In the genomic region with DNA sequence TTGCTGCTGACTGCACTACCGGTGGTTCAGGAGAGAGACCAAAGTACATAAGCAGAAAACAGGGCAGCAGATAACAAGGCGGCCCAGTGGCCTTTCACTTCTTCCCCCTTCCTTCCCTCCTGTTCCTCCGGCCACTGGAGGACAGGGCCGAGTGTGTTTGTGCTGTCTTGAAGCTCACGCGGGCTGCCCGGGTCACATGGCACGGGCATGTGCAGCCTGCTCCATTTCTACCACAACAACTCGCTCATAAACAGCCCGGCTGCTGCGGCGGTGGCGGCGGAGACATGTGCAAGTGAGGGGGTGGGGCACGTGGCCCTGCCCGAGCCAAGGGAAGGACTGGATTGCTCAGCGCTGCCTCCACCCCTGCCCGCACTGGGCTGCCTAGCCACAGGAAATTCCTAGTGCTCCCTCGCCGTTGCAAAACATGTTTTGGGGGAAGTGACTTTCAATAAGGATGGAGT, we compare ENCODE assay signal across 8 mouse cellular contexts. TPM values are rescaled to one million over a fixed set of nuclear protein-coding genes. Genes with fewer than 3 reads are reported as not detected.
DNase-seq lines count a peak whose midpoint lies in the region; ATAC-seq and TF ChIP-seq lines count a peak whose summit lies in the region.

No protein-coding gene starts in this region.

- no peaks in the 10 kb centered on the region for H3K36me3 ChIP-seq in neural tube, embryonic 11.5 days (ENCODE audit: control insufficient read depth, insufficient read depth, low read length)
- H3K36me3 ChIP-seq in embryonic facial prominence, embryonic 14.5 days (ENCODE audit: control insufficient read depth, insufficient read depth, low read length): no peaks in the 10 kb centered on the region
- peaks cover 9% of the 10 kb centered on the region for H3K36me3 ChIP-seq in heart, adult 2 months (ENCODE audit: control insufficient read depth, insufficient read depth, low read length)
- no peaks in the 10 kb centered on the region for H3K36me3 ChIP-seq in kidney, adult 2 months (ENCODE audit: control insufficient read depth, insufficient read depth, low read length)
- no peaks in the 10 kb centered on the region for H3K36me3 ChIP-seq in limb, embryonic 11.5 days (ENCODE audit: control insufficient read depth, insufficient read depth, low read length)
- no peaks in the 10 kb centered on the region for H3K36me3 ChIP-seq in midbrain, embryonic 12.5 days

- H3K27ac ChIP-seq in neural tube, embryonic 11.5 days (ENCODE audit: low read depth, low read length): peak overlapping the region; percentile 80
- peak overlapping the region; percentile 87 for H3K27ac ChIP-seq in embryonic facial prominence, embryonic 14.5 days (replicated peaks; ENCODE audit: low read depth, low read length)
- H3K27ac ChIP-seq in heart, adult 2 months: peak overlapping the region; percentile 99
- H3K27ac ChIP-seq in kidney, adult 2 months (ENCODE audit: insufficient read depth, low read depth, low read length): peak overlapping the region; percentile 93
- peak overlapping the region; percentile 85 for H3K27ac ChIP-seq in limb, embryonic 11.5 days (replicated peaks; ENCODE audit: low read depth, low read length)
- H3K27ac ChIP-seq in midbrain, embryonic 12.5 days (replicated peaks): peak overlapping the region; percentile 74

- H3K79me2 ChIP-seq in heart, adult 2 months (replicated peaks; ENCODE audit: control insufficient read depth, insufficient read depth, low read length): no peaks in the 10 kb centered on the region

- H3K9ac ChIP-seq in neural tube, embryonic 11.5 days (ENCODE audit: low read length): peak overlapping the region; percentile 44
- H3K9ac ChIP-seq in embryonic facial prominence, embryonic 14.5 days (ENCODE audit: low read depth, low read length): peak overlapping the region; percentile 47
- peak overlapping the region; percentile 64 for H3K9ac ChIP-seq in heart, adult 2 months (ENCODE audit: low read depth, low read length)
- H3K9ac ChIP-seq in limb, embryonic 11.5 days (ENCODE audit: low read length): peak overlapping the region; percentile 49
- peak overlapping the region; percentile 51; the same call in 1 of the 2 replicates for H3K9ac ChIP-seq in midbrain, embryonic 12.5 days (replicated peaks)

- no peak; the same call in 1 of the 2 replicates for ATAC-seq in neural tube, embryonic 11.5 days (ENCODE audit: insufficient read depth, low FRiP score, low TSS enrichment)
- ATAC-seq in embryonic facial prominence, embryonic 14.5 days (ENCODE audit: low read depth): peak; percentile 69
- no peak; the same call in 1 of the 2 replicates for ATAC-seq in limb, embryonic 11.5 days (ENCODE audit: insufficient number of reproducible peaks, low FRiP score, low TSS enrichment, low read depth)
- ATAC-seq in midbrain, embryonic 12.5 days (ENCODE audit: low FRiP score, low read depth): peak; percentile 59

- H3K27me3 ChIP-seq in neural tube, embryonic 11.5 days (ENCODE audit: control insufficient read depth, insufficient read depth, low read length): no peaks in the 10 kb centered on the region
- no peaks in the 10 kb centered on the region for H3K27me3 ChIP-seq in embryonic facial prominence, embryonic 14.5 days (replicated peaks; ENCODE audit: control insufficient read depth, insufficient read depth, low read length)
- H3K27me3 ChIP-seq in heart, adult 2 months (ENCODE audit: control insufficient read depth, insufficient read depth, low read length): no peaks in the 10 kb centered on the region
- no peaks in the 10 kb centered on the region for H3K27me3 ChIP-seq in kidney, adult 2 months (replicated peaks; ENCODE audit: control insufficient read depth, insufficient read depth, low read length)
- no peaks in the 10 kb centered on the region for H3K27me3 ChIP-seq in limb, embryonic 11.5 days (ENCODE audit: control insufficient read depth, insufficient read depth, low read length)
- H3K27me3 ChIP-seq in midbrain, embryonic 12.5 days: peaks cover 3% of the 10 kb centered on the region

- TF ChIP-seq EP300 in heart, adult 2 months (IDR thresholded peaks at IDR 0.05; ENCODE audit: insufficient read depth, low read depth, low read length): peak; percentile 99

- H3K4me2 ChIP-seq in neural tube, embryonic 11.5 days (ENCODE audit: low read depth): peak overlapping the region; percentile 41
- peak overlapping the region; percentile 48 for H3K4me2 ChIP-seq in embryonic facial prominence, embryonic 14.5 days (ENCODE audit: low read depth, low read length)
- peak overlapping the region; percentile 34 for H3K4me2 ChIP-seq in limb, embryonic 11.5 days (ENCODE audit: low read depth, severe bottlenecking)
- peak overlapping the region; percentile 45 for H3K4me2 ChIP-seq in midbrain, embryonic 12.5 days (replicated peaks)

- H3K4me1 ChIP-seq in neural tube, embryonic 11.5 days (ENCODE audit: control insufficient read depth, insufficient read depth, low read length): peaks cover 26% of the 10 kb centered on the region
- H3K4me1 ChIP-seq in embryonic facial prominence, embryonic 14.5 days (ENCODE audit: control insufficient read depth, insufficient read depth, low read length): peaks cover 51% of the 10 kb centered on the region
- peaks cover 38% of the 10 kb centered on the region for H3K4me1 ChIP-seq in heart, adult 2 months (ENCODE audit: control insufficient read depth, insufficient read depth, low read length)
- H3K4me1 ChIP-seq in kidney, adult 2 months (ENCODE audit: control insufficient read depth, insufficient read depth, low read length): peaks cover 34% of the 10 kb centered on the region
- H3K4me1 ChIP-seq in limb, embryonic 11.5 days (ENCODE audit: control insufficient read depth, insufficient read depth, low read length): peaks cover 58% of the 10 kb centered on the region
- peaks cover 50% of the 10 kb centered on the region for H3K4me1 ChIP-seq in midbrain, embryonic 12.5 days

- intact Hi-C loops in heart, adult 2 months (cut with DNase I): loop anchor here (1.0 kb wide), 1 partner anchor 8 kb away; the partner anchor contains the start of gene Nr1d1

- under 1% methylated on average over 20 of the region's 20 CpGs for WGBS in neural tube, embryonic 11.5 days
- WGBS in embryonic facial prominence, embryonic 14.5 days: 2% methylated on average over 19 of the region's 20 CpGs
- 0% methylated on average over 20 of the region's 20 CpGs for WGBS in heart, adult 2 months
- WGBS in kidney, adult 2 months: under 1% methylated on average over 20 of the region's 20 CpGs
- under 1% methylated on average over 20 of the region's 20 CpGs for WGBS in limb, embryonic 11.5 days
- under 1% methylated on average over 20 of the region's 20 CpGs for WGBS in midbrain, embryonic 12.5 days

- peak; percentile 62 for TF ChIP-seq CTCF in heart, adult 2 months (IDR thresholded peaks at IDR 0.05)
- no peak for TF ChIP-seq CTCF in kidney, adult 2 months (conservative IDR thresholded peaks at IDR 0.05; ENCODE audit: insufficient read depth, insufficient read length, low read depth, low read length)

- DNase-seq in neural tube, embryonic 11.5 days (ENCODE audit: low spot score): peak; percentile 78
- DNase-seq in neural tube, embryonic 10.5 days (ENCODE audit: extremely low spot score, low spot score): no peak
- peak; percentile 95 for DNase-seq in embryonic facial prominence, embryonic 14.5 days (ENCODE audit: low spot score)
- peak; percentile 97 to 99 for DNase-seq in heart, adult 2 months
- DNase-seq in kidney, adult 2 months: peak; percentile 99
- DNase-seq in limb, embryonic 11.5 days (ENCODE audit: low spot score): peak; percentile 90
- DNase-seq in spleen, postnatal 14 days (ENCODE audit: low spot score in 2 of 2): peak; percentile 44 to 62

- H3K4me3 ChIP-seq in neural tube, embryonic 11.5 days (ENCODE audit: low read depth, low read length): peak overlapping the region; percentile 11; the same call in 1 of the 2 replicates
- no peak overlapping the region for H3K4me3 ChIP-seq in embryonic facial prominence, embryonic 14.5 days (ENCODE audit: low read depth, low read length)
- H3K4me3 ChIP-seq in heart, adult 2 months: peak overlapping the region; percentile 30
- H3K4me3 ChIP-seq in kidney, adult 2 months (ENCODE audit: insufficient read depth, low read depth, low read length): peak overlapping the region; percentile 7; the same call in 1 of the 2 replicates
- H3K4me3 ChIP-seq in limb, embryonic 11.5 days (ENCODE audit: low read depth, low read length): peak overlapping the region; percentile 7
- peak overlapping the region; percentile 17 for H3K4me3 ChIP-seq in midbrain, embryonic 12.5 days

- H3K9me3 ChIP-seq in neural tube, embryonic 11.5 days (ENCODE audit: control insufficient read depth, low read length): no peaks in the 10 kb centered on the region
- no peaks in the 10 kb centered on the region for H3K9me3 ChIP-seq in embryonic facial prominence, embryonic 14.5 days (ENCODE audit: control insufficient read depth, low read length)
- no peaks in the 10 kb centered on the region for H3K9me3 ChIP-seq in limb, embryonic 11.5 days (ENCODE audit: control insufficient read depth, low read length)
- no peaks in the 10 kb centered on the region for H3K9me3 ChIP-seq in midbrain, embryonic 12.5 days

- TF ChIP-seq POLR2A in heart, adult 2 months (IDR thresholded peaks at IDR 0.05; ENCODE audit: insufficient read depth, low read depth, low read length): peak; percentile 93
- TF ChIP-seq POLR2A in kidney, adult 2 months (IDR thresholded peaks at IDR 0.05; ENCODE audit: low read depth, low read length): peak; percentile 68

RNA-seq across cellular contexts. Expression of gene Nr1d1, which starts 8.1 kb away (rescaled TPM):
- 1.5 and 1.9 TPM in 2 replicates for polyA plus RNA-seq in neural tube, embryonic 11.5 days (2014; fragmentation: Nextera tagmentation; extraction: Ambion mirVana)
- polyA plus RNA-seq in embryonic facial prominence, embryonic 14.5 days (2014; fragmentation: Nextera tagmentation; extraction: Ambion mirVana): 1.1 and 1.9 TPM in 2 replicates
- total RNA-seq in heart, adult 2 months (2021): 100 to 1,000 TPM in 1 of 2 experiments, 10 to 100 TPM in 1; 35.5 to 111 TPM
- polyA plus RNA-seq in heart, adult 2 months (2012; rRNA removed): 190 and 208 TPM in 2 replicates
- 140 and 155 TPM in 2 replicates for polyA plus RNA-seq in kidney, adult 2 months (2012; rRNA removed)
- 1.0 and 1.1 TPM in 2 replicates for polyA plus RNA-seq in limb, embryonic 11.5 days (2014; fragmentation: Nextera tagmentation; extraction: Ambion mirVana)
- polyA plus RNA-seq in midbrain, embryonic 12.5 days (2016; fragmentation: Nextera tagmentation; extraction: Ambion mirVana): 1.2 and 1.5 TPM in 2 replicates

RNA-seq across cellular contexts. Expression of gene Msl1, which starts 12.1 kb away (rescaled TPM):
- 24.1 and 24.2 TPM in 2 replicates for polyA plus RNA-seq in neural tube, embryonic 11.5 days (2014; fragmentation: Nextera tagmentation; extraction: Ambion mirVana)
- 18.1 and 18.5 TPM in 2 replicates for polyA plus RNA-seq in embryonic facial prominence, embryonic 14.5 days (2014; fragmentation: Nextera tagmentation; extraction: Ambion mirVana)
- total RNA-seq in heart, adult 2 months (2021): 10 to 100 TPM; 68.9 to 75.3 TPM
- 21.9 and 44.4 TPM in 2 replicates for polyA plus RNA-seq in heart, adult 2 months (2012; rRNA removed)
- 23.5 and 24.5 TPM in 2 replicates for polyA plus RNA-seq in kidney, adult 2 months (2012; rRNA removed)
- 24.6 and 25.6 TPM in 2 replicates for polyA plus RNA-seq in limb, embryonic 11.5 days (2014; fragmentation: Nextera tagmentation; extraction: Ambion mirVana)
- 38.6 and 42.4 TPM in 2 replicates for polyA plus RNA-seq in midbrain, embryonic 12.5 days (2016; fragmentation: Nextera tagmentation; extraction: Ambion mirVana)

RNA-seq across cellular contexts. Expression of gene Casc3, which starts 21.4 kb away (rescaled TPM):
- polyA plus RNA-seq in neural tube, embryonic 11.5 days (2014; fragmentation: Nextera tagmentation; extraction: Ambion mirVana): 55.4 and 59.4 TPM in 2 replicates
- 32.2 and 34.0 TPM in 2 replicates for polyA plus RNA-seq in embryonic facial prominence, embryonic 14.5 days (2014; fragmentation: Nextera tagmentation; extraction: Ambion mirVana)
- 10 to 100 TPM; 18.7 to 20.7 TPM for total RNA-seq in heart, adult 2 months (2021)
- 17.5 and 25.2 TPM in 2 replicates for polyA plus RNA-seq in heart, adult 2 months (2012; rRNA removed)
- 21.0 and 24.5 TPM in 2 replicates for polyA plus RNA-seq in kidney, adult 2 months (2012; rRNA removed)
- polyA plus RNA-seq in limb, embryonic 11.5 days (2014; fragmentation: Nextera tagmentation; extraction: Ambion mirVana): 44.9 and 51.1 TPM in 2 replicates
- 65.5 and 74.2 TPM in 2 replicates for polyA plus RNA-seq in midbrain, embryonic 12.5 days (2016; fragmentation: Nextera tagmentation; extraction: Ambion mirVana)

RNA-seq across cellular contexts. Expression of gene Thra, which starts 42.8 kb away (rescaled TPM):
- polyA plus RNA-seq in neural tube, embryonic 11.5 days (2014; fragmentation: Nextera tagmentation; extraction: Ambion mirVana): 32.0 and 34.7 TPM in 2 replicates
- 57.7 and 62.2 TPM in 2 replicates for polyA plus RNA-seq in embryonic facial prominence, embryonic 14.5 days (2014; fragmentation: Nextera tagmentation; extraction: Ambion mirVana)
- total RNA-seq in heart, adult 2 months (2021): 100 to 1,000 TPM; 103 to 105 TPM
- polyA plus RNA-seq in heart, adult 2 months (2012; rRNA removed): 89.4 and 104 TPM in 2 replicates
- 92.7 and 97.2 TPM in 2 replicates for polyA plus RNA-seq in kidney, adult 2 months (2012; rRNA removed)
- polyA plus RNA-seq in limb, embryonic 11.5 days (2014; fragmentation: Nextera tagmentation; extraction: Ambion mirVana): 16.5 and 17.7 TPM in 2 replicates
- 45.3 and 47.6 TPM in 2 replicates for polyA plus RNA-seq in midbrain, embryonic 12.5 days (2016; fragmentation: Nextera tagmentation; extraction: Ambion mirVana)

RNA-seq across cellular contexts. Expression of gene Rapgefl1, which starts 53.3 kb away (rescaled TPM):
- polyA plus RNA-seq in neural tube, embryonic 11.5 days (2014; fragmentation: Nextera tagmentation; extraction: Ambion mirVana): 2.3 and 2.8 TPM in 2 replicates
- polyA plus RNA-seq in embryonic facial prominence, embryonic 14.5 days (2014; fragmentation: Nextera tagmentation; extraction: Ambion mirVana): 5.7 and 6.3 TPM in 2 replicates
- under 1 TPM; 0.50 to 0.77 TPM for total RNA-seq in heart, adult 2 months (2021)
- polyA plus RNA-seq in heart, adult 2 months (2012; rRNA removed): 2.8 and 3.0 TPM in 2 replicates
- 4.2 and 4.7 TPM in 2 replicates for polyA plus RNA-seq in kidney, adult 2 months (2012; rRNA removed)
- 2.2 and 2.8 TPM in 2 replicates for polyA plus RNA-seq in limb, embryonic 11.5 days (2014; fragmentation: Nextera tagmentation; extraction: Ambion mirVana)
- 3.0 and 3.1 TPM in 2 replicates for polyA plus RNA-seq in midbrain, embryonic 12.5 days (2016; fragmentation: Nextera tagmentation; extraction: Ambion mirVana)

Comparison
In these comparisons a context has a peak if more than half of its experiments do, and no peak if none do; other contexts are left out.
1. ATAC-seq: peak in embryonic facial prominence, embryonic 14.5 days (single experiment) and midbrain, embryonic 12.5 days (single experiment); none in neural tube, embryonic 11.5 days (single experiment) and limb, embryonic 11.5 days (single experiment).
2. RNA of gene Nr1d1, which starts 8.1 kb away (polyA plus RNA-seq): 190 to 208 TPM in heart, adult 2 months and 140 to 155 TPM in kidney, adult 2 months; 1.5 to 1.9 TPM in neural tube, embryonic 11.5 days, 1.1 to 1.9 TPM in embryonic facial prominence, embryonic 14.5 days, 1.2 to 1.5 TPM in midbrain, embryonic 12.5 days and 1.0 to 1.1 TPM in limb, embryonic 11.5 days; every median in the first group is over 10 times any median in the second.
3. Peak in every context shown above with its lines, with median percentiles within 50 percentile points of each other: H3K27ac ChIP-seq, H3K4me2 ChIP-seq and H3K9ac ChIP-seq.